Mouse (Mus musculus) left cerebral cortex, adult 9 months (tissue): Measurements from ENCODE around the gene Gm20605.

Source experiments
- DNase-seq, 2 experiments: peaks; one replicate each; pipeline ENCODE4 v3.0.0; 2022; ENCODE audit warnings: low spot score in 2 of 2

Gene Gm20605

DNA sequence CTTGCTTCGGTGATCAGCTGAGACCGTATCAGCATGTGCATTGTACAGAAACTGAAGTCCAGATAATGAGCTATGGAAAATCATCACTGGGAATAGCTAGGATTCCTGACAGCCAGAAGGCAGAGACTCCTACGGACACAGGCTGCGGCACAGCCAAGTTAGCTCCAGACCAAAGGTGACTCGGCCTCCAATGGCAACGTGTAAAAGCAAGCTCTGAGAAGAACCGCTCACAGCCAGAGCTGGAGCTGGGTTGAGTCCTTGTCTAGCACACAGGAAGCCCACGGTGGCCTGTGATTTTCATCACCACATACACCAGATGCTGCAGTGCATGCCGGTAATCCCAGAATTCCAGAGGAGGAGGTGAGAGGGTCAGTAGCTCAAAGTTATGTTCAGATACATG lies 61.6 kb downstream of the Gm20605 start:
- no peak for DNase-seq

DNA sequence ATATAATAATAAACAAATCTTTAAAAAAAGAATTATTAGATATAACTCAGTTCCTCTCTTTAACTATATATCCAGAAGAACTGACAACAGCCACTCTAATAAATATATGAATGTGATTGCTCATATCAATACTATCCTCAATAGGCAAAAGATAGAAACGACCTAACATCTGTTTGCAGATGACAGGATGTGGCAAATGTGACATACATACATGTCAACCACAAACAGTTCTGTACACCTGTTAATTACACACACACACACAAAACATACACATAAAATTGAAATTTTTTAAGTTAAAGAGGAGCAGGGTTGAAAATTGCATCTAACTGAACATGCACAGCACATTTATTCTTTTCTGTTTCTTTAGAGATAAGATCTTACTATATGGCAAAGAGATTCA lies 62.9 kb downstream of the Gm20605 start:
- DNase-seq, result no peak
